Mouse (Mus musculus): ENCODE measurements around the gene Gadl1. TPM values are rescaled to one million over a fixed set of nuclear protein-coding genes. Genes with fewer than 3 reads are reported as not detected.

Gene Gadl1
- total and polyA plus RNA-seq, 3 experiments: 0.13 TPM; not detected in 2

- Histone ChIP-seq H3K4me1 (ENCODE audit: control insufficient read depth in 1 of 2, insufficient read depth in 2 of 2) (no peaks in the 10 kb centered on the region), H3K79me2 (replicated peaks; ENCODE audit: control insufficient read depth, extremely low read depth, insufficient read depth, poor library complexity, severe bottlenecking) (no peaks in the 10 kb centered on the region), H3K9me3 (replicated peaks; ENCODE audit: low read length) (no peaks in the 10 kb centered on the region), H3K9ac (ENCODE audit: insufficient read depth, low read depth) (no peak overlapping the region), H3K4me3 (replicated peaks in 1 of 3; ENCODE audit: low read depth in 2 of 3, low read length in 2 of 3, poor library complexity in 1 of 3) (no peak overlapping the region), H3K27me3 (replicated peaks) (no peaks in the 10 kb centered on the region), H3K36me3 (replicated peaks in 1 of 2; ENCODE audit: control insufficient read depth in 1 of 2, insufficient read depth in 1 of 2, low read length in 1 of 2) (no peaks in the 10 kb centered on the region), H3K4me2 (ENCODE audit: insufficient read depth, low read depth, poor library complexity, severe bottlenecking) (no peak overlapping the region), H3K27ac (ENCODE audit: insufficient read depth, low read depth) (no peak overlapping the region)
- dilution Hi-C loops (cut with MboI; ENCODE audit: extremely low pct_ligation_motif_present, extremely low pct_unique_long_range_greater_than_20kb, low sequenced_read_pairs) (no loop called here), in situ Hi-C loops (cut with MboI; ENCODE audit: low pct_ligation_motif_present, low pct_unique_long_range_greater_than_20kb, low sequenced_read_pairs) (no loop called here)
- no peak for DNase-seq (ENCODE audit: extremely low read depth)
- no peak for TF ChIP-seq USF2 (conservative IDR thresholded peaks at IDR 0.05; ENCODE audit: low read depth, low read length)
- TF ChIP-seq ZMIZ1 (IDR thresholded peaks at IDR 0.05; ENCODE audit: low read depth, low read length): no peak
- TF ChIP-seq JUN (IDR thresholded peaks at IDR 0.05; ENCODE audit: insufficient read depth, low read depth, low read length): no peak
- TF ChIP-seq SIN3A (IDR thresholded peaks at IDR 0.05; ENCODE audit: low read length): no peak
- TF ChIP-seq POLR2A (IDR thresholded peaks at IDR 0.05; ENCODE audit: low read depth, low read length): no peak
- TF ChIP-seq ZKSCAN1 (IDR thresholded peaks at IDR 0.05; ENCODE audit: borderline replicate concordance, low read depth, low read length): no peak
- no peak for TF ChIP-seq CHD2 (IDR thresholded peaks at IDR 0.05; ENCODE audit: low read length)
- TF ChIP-seq TCF12 (IDR thresholded peaks at IDR 0.05; ENCODE audit: low read depth, low read length): no peak
- TF ChIP-seq CTCF (conservative IDR thresholded peaks at IDR 0.05 in 1 of 2, IDR thresholded peaks at IDR 0.05 in 1 of 2; ENCODE audit: low read depth in 2 of 2, low read length in 2 of 2): no peak
- TF ChIP-seq ETS1 (conservative IDR thresholded peaks at IDR 0.05; ENCODE audit: low read depth, low read length): no peak
- no peak for TF ChIP-seq USF1 (IDR thresholded peaks at IDR 0.05; ENCODE audit: low read depth, low read length)
- no peak for TF ChIP-seq CHD1 (IDR thresholded peaks at IDR 0.05; ENCODE audit: low read depth, low read length)
- no peak for TF ChIP-seq NELFE (IDR thresholded peaks at IDR 0.05; ENCODE audit: low read depth, low read length)
- TF ChIP-seq GABPA (IDR thresholded peaks at IDR 0.05; ENCODE audit: insufficient replicate concordance, low read depth, low read length): no peak
- no peak for TF ChIP-seq EP300 (IDR thresholded peaks at IDR 0.05; ENCODE audit: low read length)
- no peak for TF ChIP-seq KAT2A (IDR thresholded peaks at IDR 0.05; ENCODE audit: insufficient replicate concordance, low read length)
- TF ChIP-seq IRF4 (IDR thresholded peaks at IDR 0.05; ENCODE audit: low read depth, low read length): no peak
- TF ChIP-seq MEF2A (IDR thresholded peaks at IDR 0.05; ENCODE audit: borderline replicate concordance, low read depth, low read length): no peak
- no peak for TF ChIP-seq MAZ (IDR thresholded peaks at IDR 0.05; ENCODE audit: low read depth, low read length)
Observed at GRCm38 (mm10) chr9:115915586-115916270, 6.5 kb downstream of the Gadl1 start.

GRCm38 (mm10) chr9:115919736-115920135 lies 10.5 kb downstream of the Gadl1 start:
- H3K36me3 ChIP-seq (replicated peaks in 1 of 2; ENCODE audit: control insufficient read depth in 1 of 2, insufficient read depth in 1 of 2, low read length in 1 of 2): no peaks in the 10 kb centered on the region
- in situ Hi-C loops (cut with MboI; ENCODE audit: low pct_ligation_motif_present, low pct_unique_long_range_greater_than_20kb, low sequenced_read_pairs): no loop called here
- no peak for DNase-seq (ENCODE audit: extremely low read depth)
- H3K4me3 ChIP-seq (replicated peaks in 1 of 3; ENCODE audit: low read depth in 2 of 3, low read length in 2 of 3, poor library complexity in 1 of 3): no peak overlapping the region
- H3K4me1 ChIP-seq (ENCODE audit: control insufficient read depth in 1 of 2, insufficient read depth in 2 of 2): no peaks in the 10 kb centered on the region
- TF ChIP-seq IRF4 (IDR thresholded peaks at IDR 0.05; ENCODE audit: low read depth, low read length) (no peak), MXI1 (IDR thresholded peaks at IDR 0.05; ENCODE audit: low read depth, low read length) (no peak), CHD1 (IDR thresholded peaks at IDR 0.05; ENCODE audit: low read depth, low read length) (no peak), TBP (conservative IDR thresholded peaks at IDR 0.05; ENCODE audit: low read depth, low read length) (no peak), EP300 (IDR thresholded peaks at IDR 0.05; ENCODE audit: low read length) (no peak), UBTF (IDR thresholded peaks at IDR 0.05; ENCODE audit: low read depth, low read length) (no peak), MAZ (IDR thresholded peaks at IDR 0.05; ENCODE audit: low read depth, low read length) (no peak)
- H3K79me2 ChIP-seq (replicated peaks; ENCODE audit: control insufficient read depth, extremely low read depth, insufficient read depth, poor library complexity, severe bottlenecking): no peaks in the 10 kb centered on the region
- H3K9me3 ChIP-seq (replicated peaks; ENCODE audit: low read length): no peaks in the 10 kb centered on the region
- no peak overlapping the region for H3K4me2 ChIP-seq (ENCODE audit: insufficient read depth, low read depth, poor library complexity, severe bottlenecking)
- H3K27me3 ChIP-seq (replicated peaks): no peaks in the 10 kb centered on the region
- no peak overlapping the region for H3K9ac ChIP-seq (ENCODE audit: insufficient read depth, low read depth)
- dilution Hi-C loops (cut with MboI; ENCODE audit: extremely low pct_ligation_motif_present, extremely low pct_unique_long_range_greater_than_20kb, low sequenced_read_pairs): no loop called here
- H3K27ac ChIP-seq (ENCODE audit: insufficient read depth, low read depth): no peak overlapping the region
